Mouse (Mus musculus): ENCODE data around the gene Zfp69.
A peak's percentile ranks its signal among the peaks of the same experiment; 100 is the strongest.

Zfp69 gene

GRCm38 (mm10) chr4:120924554-120925299, 26.8 kb downstream of the Zfp69 start, which contains the start of gene Exo5:
Exo5 (minus strand) TSS chr4:120925017.
- DNase-seq (ENCODE audit: low spot score in 2 of 2), result peak; percentile 93 to 94

- DNase-seq (ENCODE audit: low spot score in 2 of 2), result no peak
These were observed 30.0 kb downstream of the Zfp69 start for GRCm38 (mm10) chr4:120921461-120921860.

- peak; percentile 35 to 46 for DNase-seq (ENCODE audit: low spot score in 2 of 2)
These were observed 37.0 kb downstream of the Zfp69 start for GRCm38 (mm10) chr4:120914501-120914900.

- peak; percentile 21 to 33 for DNase-seq (ENCODE audit: low spot score in 2 of 2)
These were observed 37.6 kb downstream of the Zfp69 start for GRCm38 (mm10) chr4:120913861-120914260.

- DNase-seq (ENCODE audit: low spot score in 2 of 2), result no peak
These were observed 38.1 kb downstream of the Zfp69 start for GRCm38 (mm10) chr4:120913443-120913842.

- no peak for DNase-seq (ENCODE audit: low spot score in 2 of 2)
These were observed 38.6 kb downstream of the Zfp69 start for GRCm38 (mm10) chr4:120912866-120913265.

- no peak for DNase-seq (ENCODE audit: low spot score in 2 of 2)
These were observed 40.4 kb downstream of the Zfp69 start for GRCm38 (mm10) chr4:120911086-120911485.

GRCm38 (mm10) chr4:120909558-120910150, 41.8 kb downstream of the Zfp69 start:
- peak; percentile 26 to 50 for DNase-seq (ENCODE audit: low spot score in 2 of 2)

- DNase-seq (ENCODE audit: low spot score in 2 of 2), result no peak
These were observed 45.9 kb downstream of the Zfp69 start for GRCm38 (mm10) chr4:120905644-120906043.

GRCm38 (mm10) chr4:120904533-120904932, 47.0 kb downstream of the Zfp69 start:
- no peak for DNase-seq (ENCODE audit: low spot score in 2 of 2)

GRCm38 (mm10) chr4:120895810-120896584, 55.5 kb downstream of the Zfp69 start:
- no peak for DNase-seq (ENCODE audit: low spot score in 2 of 2)

- no peak for DNase-seq (ENCODE audit: low spot score in 2 of 2)
These were observed 56.3 kb downstream of the Zfp69 start for GRCm38 (mm10) chr4:120895226-120895625.

GRCm38 (mm10) chr4:120894584-120894983, 56.9 kb downstream of the Zfp69 start:
- DNase-seq (ENCODE audit: low spot score in 2 of 2), result no peak

- no peak for DNase-seq (ENCODE audit: low spot score in 2 of 2)
These were observed 57.7 kb downstream of the Zfp69 start for GRCm38 (mm10) chr4:120893656-120894401.

- DNase-seq (ENCODE audit: low spot score in 2 of 2), result no peak
These were observed 59.0 kb downstream of the Zfp69 start for GRCm38 (mm10) chr4:120892516-120892915.

- no peak for DNase-seq (ENCODE audit: low spot score in 2 of 2)
These were observed 59.5 kb downstream of the Zfp69 start for GRCm38 (mm10) chr4:120891960-120892359.

GRCm38 (mm10) chr4:120890754-120891440, 60.6 kb downstream of the Zfp69 start:
- DNase-seq (ENCODE audit: low spot score in 2 of 2), result no peak

GRCm38 (mm10) chr4:120888884-120889283, 62.6 kb downstream of the Zfp69 start:
- no peak for DNase-seq (ENCODE audit: low spot score in 2 of 2)

- peak; percentile 17 to 29 for DNase-seq (ENCODE audit: low spot score in 2 of 2)
These were observed 64.0 kb downstream of the Zfp69 start for GRCm38 (mm10) chr4:120887381-120888112.

- DNase-seq (ENCODE audit: low spot score in 2 of 2), result no peak
These were observed 64.7 kb downstream of the Zfp69 start for GRCm38 (mm10) chr4:120886811-120887210.
